Mouse (Mus musculus) granulocyte monocyte progenitor cell, adult 5-6 weeks (primary cell): ENCODE data around the gene Gmip. TPM values are rescaled to one million over a fixed set of nuclear protein-coding genes. Genes with fewer than 3 reads are reported as not detected.
A peak's percentile ranks its signal among the peaks of the same experiment; 100 is the strongest.

ENCODE experiments used
- ATAC-seq: replicated peaks from 2 replicates; pipeline ENCODE4 v1.8.0; 2016; ENCODE audit warnings: mild to moderate bottlenecking, moderate TSS enrichment, inconsistent platforms; ENCODE audit not compliant: poor library complexity, severe bottlenecking
- total RNA-seq, 2 experiments: library from RNA; stranded (forward) in 1 of 2; stranded (reverse) in 1 of 2; fragments of 200-712, 200-1000 nt in 1 of 2; fragments of >200 nt in 1 of 2; fragmentation: Nextera tagmentation in 1 of 2; gene quantifications; 2 replicates each; pipeline ENCODE4 v1.2.3; 2014 to 2017

Gmip gene
- total RNA-seq, 2 experiments from 2014 or later: 43.8 to 53.7 TPM

DNA sequence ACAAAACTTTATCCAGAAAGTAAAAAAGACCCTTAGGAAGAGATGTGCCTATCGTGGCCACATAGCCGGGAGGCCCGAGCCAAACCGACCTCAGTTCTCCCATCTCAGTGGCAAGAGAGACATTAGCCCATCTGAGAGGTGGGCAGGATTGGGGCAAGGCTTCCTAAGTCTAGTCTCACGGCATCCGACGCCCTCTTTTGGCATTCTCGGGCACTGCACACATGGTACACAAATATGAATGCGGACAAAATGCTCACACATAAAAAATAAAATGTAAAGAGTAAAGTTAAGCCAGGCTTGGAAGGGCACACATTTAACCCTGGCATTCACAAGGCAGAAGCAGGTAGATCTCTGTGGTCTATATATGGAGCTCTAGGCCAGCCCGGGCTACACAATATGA is 45.4 kb downstream of the Gmip start:
- no peak for ATAC-seq

- ATAC-seq: peak; percentile 51; the same call in 1 of the 2 replicates
Observed at GRCm38 (mm10) chr8:69860807-69861206, 52.3 kb downstream of the Gmip start.

GRCm38 (mm10) chr8:69861251-69861650 is 52.8 kb downstream of the Gmip start:
- peak; percentile 82 for ATAC-seq

- no peak for ATAC-seq
Observed at GRCm38 (mm10) chr8:69863387-69864020, 55.0 kb downstream of the Gmip start.

- no peak for ATAC-seq
Observed at GRCm38 (mm10) chr8:69864180-69864579, 55.7 kb downstream of the Gmip start.

DNA sequence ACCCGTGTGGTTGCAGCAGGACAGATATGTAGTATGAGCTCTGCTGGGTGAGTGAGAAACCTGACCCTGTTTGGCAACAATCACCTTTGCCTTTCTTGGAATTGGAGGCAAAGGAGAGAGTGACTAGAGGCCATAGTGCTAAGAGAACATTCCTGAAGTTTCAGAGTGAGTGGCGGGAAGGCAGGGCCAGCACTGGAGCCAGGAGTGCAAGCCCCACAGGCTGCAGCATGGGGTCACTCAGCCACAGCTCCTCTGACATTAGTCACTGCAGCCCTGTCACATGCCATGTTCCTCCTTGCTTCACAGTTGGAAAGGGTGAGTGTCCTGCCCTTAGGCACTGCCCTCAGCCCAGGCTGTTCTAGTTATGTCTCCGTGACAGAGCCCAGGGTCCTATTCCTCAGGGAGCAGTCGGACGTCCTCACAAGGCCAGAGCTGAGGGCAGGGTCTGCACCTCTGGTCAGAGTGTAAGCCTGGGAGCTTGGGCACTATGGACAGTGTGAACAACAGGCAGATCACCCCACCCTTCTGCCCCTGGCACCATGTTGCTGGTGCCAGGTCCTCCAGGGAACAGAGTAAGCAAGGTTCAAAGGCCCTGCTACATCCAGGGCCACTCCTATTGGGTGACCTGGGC is 59.3 kb downstream of the Gmip start:
- ATAC-seq: no peak

- no peak for ATAC-seq
Observed at GRCm38 (mm10) chr8:69870003-69870765, 61.7 kb downstream of the Gmip start.

- no peak for ATAC-seq
Observed at GRCm38 (mm10) chr8:69870907-69871306, 62.4 kb downstream of the Gmip start.

Other genes starting within 250 kb of the Gmip start
- 16.5 and 19.5 TPM in 2 replicates for gene Zfp868, start 183.1 kb upstream of the Gmip start, total RNA-seq (2014; fragmentation: Nextera tagmentation)
- gene Zfp868, start 183.1 kb upstream of the Gmip start, total RNA-seq (2017): 9.4 and 17.1 TPM in 2 replicates
- gene Zfp964, start 154.2 kb upstream of the Gmip start, total RNA-seq (2014; fragmentation: Nextera tagmentation): not detected in 2 replicates
- 0.13 TPM in 1 of 2 replicates, not detected in the other for gene Zfp964, start 154.2 kb upstream of the Gmip start, total RNA-seq (2017)
- 12.5 and 22.8 TPM in 2 replicates for gene Zfp869, start 98.0 kb upstream of the Gmip start, total RNA-seq (2014; fragmentation: Nextera tagmentation)
- 22.8 and 26.0 TPM in 2 replicates for gene Zfp869, start 98.0 kb upstream of the Gmip start, total RNA-seq (2017)
- 1.7 and 9.8 TPM in 2 replicates for gene Zfp963, start 58.7 kb upstream of the Gmip start, total RNA-seq (2014; fragmentation: Nextera tagmentation)
- gene Zfp963, start 58.7 kb upstream of the Gmip start, total RNA-seq (2017): 2.2 TPM in 2 replicates
- gene Gm20422, start 33.8 kb upstream of the Gmip start, total RNA-seq (2014; fragmentation: Nextera tagmentation): not detected in 2 replicates
- gene Gm20422, start 33.8 kb upstream of the Gmip start, total RNA-seq (2017): 4.1 TPM in 1 of 2 replicates, not detected in the other
- gene Atp13a1, start 17.5 kb upstream of the Gmip start, total RNA-seq (2014; fragmentation: Nextera tagmentation): 33.3 and 43.5 TPM in 2 replicates
- gene Atp13a1, start 17.5 kb upstream of the Gmip start, total RNA-seq (2017): 18.5 and 19.1 TPM in 2 replicates
- gene Zfp866, start 17.5 kb upstream of the Gmip start, total RNA-seq (2014; fragmentation: Nextera tagmentation): 25.1 and 35.3 TPM in 2 replicates
- 17.9 and 18.3 TPM in 2 replicates for gene Zfp866, start 17.5 kb upstream of the Gmip start, total RNA-seq (2017)
- 3.0 and 9.3 TPM in 2 replicates for gene Lpar2, start 13.8 kb downstream of the Gmip start, total RNA-seq (2014; fragmentation: Nextera tagmentation)
- 1.5 and 1.9 TPM in 2 replicates for gene Lpar2, start 13.8 kb downstream of the Gmip start, total RNA-seq (2017)
- 7.0 and 25.1 TPM in 2 replicates for gene Pbx4, start 23.8 kb downstream of the Gmip start, total RNA-seq (2014; fragmentation: Nextera tagmentation)
- gene Pbx4, start 23.8 kb downstream of the Gmip start, total RNA-seq (2017): 5.6 and 9.3 TPM in 2 replicates
- not detected in 2 replicates for gene Cilp2, start 79.0 kb downstream of the Gmip start, total RNA-seq (2014; fragmentation: Nextera tagmentation)
- not detected in 2 replicates for gene Cilp2, start 79.0 kb downstream of the Gmip start, total RNA-seq (2017)
- gene Tssk6, start 93.5 kb downstream of the Gmip start, total RNA-seq (2014; fragmentation: Nextera tagmentation): 0.73 TPM in 1 of 2 replicates, not detected in the other
- 1.5 and 2.5 TPM in 2 replicates for gene Tssk6, start 93.5 kb downstream of the Gmip start, total RNA-seq (2017)
- 76.7 and 98.5 TPM in 2 replicates for gene Ndufa13, start 93.9 kb downstream of the Gmip start, total RNA-seq (2014; fragmentation: Nextera tagmentation)
- 107 and 110 TPM in 2 replicates for gene Ndufa13, start 93.9 kb downstream of the Gmip start, total RNA-seq (2017)
- gene Yjefn3, start 94.0 kb downstream of the Gmip start, total RNA-seq (2014; fragmentation: Nextera tagmentation): 2.7 TPM in 1 of 2 replicates, not detected in the other
- gene Yjefn3, start 94.0 kb downstream of the Gmip start, total RNA-seq (2017): not detected in 2 replicates
- gene Gatad2a, start 187.7 kb downstream of the Gmip start, total RNA-seq (2014; fragmentation: Nextera tagmentation): 51.7 and 69.2 TPM in 2 replicates
- 47.5 and 58.2 TPM in 2 replicates for gene Gatad2a, start 187.7 kb downstream of the Gmip start, total RNA-seq (2017)
- gene Mau2, start 234.1 kb downstream of the Gmip start, total RNA-seq (2014; fragmentation: Nextera tagmentation): 29.9 and 34.9 TPM in 2 replicates
- gene Mau2, start 234.1 kb downstream of the Gmip start, total RNA-seq (2017): 27.3 and 29.0 TPM in 2 replicates
- gene Sugp1, start 234.1 kb downstream of the Gmip start, total RNA-seq (2014; fragmentation: Nextera tagmentation): 18.4 and 22.6 TPM in 2 replicates
- gene Sugp1, start 234.1 kb downstream of the Gmip start, total RNA-seq (2017): 24.3 and 26.0 TPM in 2 replicates